Mouse (Mus musculus): ENCODE measurements around the gene Nfrkb.

- no peak for TF ChIP-seq CTCF (IDR thresholded peaks at IDR 0.05; ENCODE audit: borderline replicate concordance, extremely low read depth, insufficient read depth, insufficient read length)
- no peak for TF ChIP-seq POLR2A (IDR thresholded peaks at IDR 0.05; ENCODE audit: borderline replicate concordance, extremely low read depth, insufficient read depth, insufficient read length, poor library complexity, severe bottlenecking)
These were observed 18.3 kb downstream of the Nfrkb start for GRCm38 (mm10) chr9:31404311-31404710.

Data from brain, embryonic 14.5 days (tissue).